Mouse (Mus musculus) bone marrow, adult 2 months (tissue): Measurements from ENCODE around the gene Irak3. TPM values are rescaled to one million over a fixed set of nuclear protein-coding genes. Genes with fewer than 3 reads are reported as not detected.
"Not testable (repeated sequence)": the region's sequence is repeated elsewhere in the genome, so short reads cannot be mapped to it uniquely, and the experiment has no call there.

Experiments
- H3K27ac ChIP-seq: fragments of 200-500 bp; 2 replicates; pipeline ENCODE4 v1.5.1; 2012; ENCODE audit warnings: low read depth, mild to moderate bottlenecking, control low read depth, inconsistent platforms, low read length; ENCODE audit not compliant: control insufficient read depth, poor library complexity, insufficient read depth
- H3K4me1 ChIP-seq: fragments of 200-500 bp; 2 replicates; pipeline ENCODE4 v1.6.1; 2011; ENCODE audit warnings: low read length; ENCODE audit not compliant: control insufficient read depth, insufficient read depth
- H3K4me3 ChIP-seq: fragments of 200-500 bp; replicated peaks from 2 replicates; pipeline ENCODE3; 2011; ENCODE audit warnings: mild to moderate bottlenecking, low read depth, low read length, control low read depth; ENCODE audit not compliant: control insufficient read depth
- CTCF ChIP-seq: fragments of 200-500 bp; IDR thresholded peaks from 2 replicates; pipeline ENCODE4 v1.5.1; 2011; ENCODE audit warnings: low read length, control low read depth; ENCODE audit not compliant: control insufficient read depth, insufficient read depth
- POLR2A ChIP-seq: fragments of 200-500 bp; IDR thresholded peaks from 2 replicates; pipeline ENCODE4 v1.6.1; 2011; ENCODE audit warnings: low read depth, mild to moderate bottlenecking, control low read depth, low read length, borderline replicate concordance; ENCODE audit not compliant: control insufficient read depth
- WGBS: fragments of 180-500 bp; shearing (Covaris S2); methylation state at CpG from one replicate; pipeline ENCODE4 v1.1.7; 2018; 5-methylcytosine and 5-hydroxymethylcytosine counted together
- polyA plus RNA-seq: library from polyadenylated mRNA; stranded (reverse); fragments of >200 nt; gene quantifications from 2 replicates; pipeline ENCODE4 v1.2.4, GENCODE M21; 2011; ENCODE audit warnings: low replicate concordance; ENCODE audit not compliant: missing spikeins, insufficient read depth, insufficient read length

The Irak3 gene
- polyA plus RNA-seq, 1 experiment, result 14.3 TPM

DNA sequence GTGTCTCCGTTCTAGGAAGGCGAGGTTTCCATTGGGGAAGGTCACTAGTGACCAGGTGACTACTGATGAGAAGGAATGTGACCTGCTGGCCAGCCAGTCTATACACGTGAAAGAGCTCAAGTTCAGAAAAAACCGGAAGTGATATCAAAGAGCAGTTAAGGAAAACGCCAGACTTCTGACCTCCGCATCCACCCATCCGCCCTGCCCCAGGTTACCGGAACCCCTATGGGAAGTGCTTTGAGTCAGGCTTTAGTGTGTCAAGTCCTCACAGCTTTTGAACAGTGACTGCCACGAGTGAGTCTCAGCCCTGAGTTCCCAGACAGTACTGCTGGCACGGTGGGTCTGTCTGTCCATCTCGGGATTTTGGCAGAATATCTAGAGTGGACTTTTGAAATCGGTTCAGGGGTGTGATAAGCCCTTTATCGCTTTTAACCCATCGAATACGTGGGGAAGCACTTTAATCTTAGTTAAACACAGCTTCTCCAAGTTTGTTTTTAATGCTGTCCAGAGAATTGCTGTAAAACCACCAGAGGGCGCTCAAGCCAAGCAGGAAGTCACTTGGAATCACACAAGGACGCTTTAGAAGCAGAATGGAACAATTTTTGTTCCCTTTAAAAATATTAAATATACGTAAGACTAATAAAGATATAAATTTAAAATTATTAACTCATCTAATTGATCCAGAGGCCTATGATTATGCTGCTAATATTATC, 31.9 kb upstream of the Irak3 start:
- no peaks in the 10 kb centered on the region for H3K4me1 ChIP-seq
- no peak for TF ChIP-seq POLR2A
- no peak for TF ChIP-seq CTCF
- peak overlapping the region; percentile 44 for H3K4me3 ChIP-seq
- H3K27ac ChIP-seq, result peak overlapping the region; percentile 25; the same call in 1 of the 2 replicates
- 33% methylated on average over 18 of the region's 18 CpGs for WGBS

DNA sequence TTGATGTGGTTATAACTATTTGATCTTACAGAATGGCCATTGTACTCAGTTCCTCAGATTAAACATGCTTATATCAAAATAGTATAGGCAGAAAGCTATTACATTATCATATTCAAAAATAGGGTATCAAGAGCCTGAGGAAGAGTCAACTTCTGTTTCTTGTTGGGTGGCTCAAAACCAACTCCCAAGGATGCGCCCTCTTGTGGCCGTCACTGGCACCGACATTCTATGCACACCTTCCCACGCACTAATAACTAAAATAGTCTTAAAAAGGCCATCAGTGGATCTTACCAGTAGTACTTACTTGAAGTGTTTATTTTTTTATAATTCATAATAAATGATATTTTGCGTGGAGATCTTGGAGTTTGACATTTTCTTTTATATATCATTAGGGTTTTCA, 29.8 kb upstream of the Irak3 start:
- H3K4me3 ChIP-seq, result no peak overlapping the region
- 17% methylated on average over 5 of the region's 5 CpGs for WGBS
- H3K4me1 ChIP-seq, result peaks cover 2% of the 10 kb centered on the region; the same call in 1 of the 2 replicates
- H3K27ac ChIP-seq, result no peak overlapping the region
- TF ChIP-seq CTCF (peak; percentile 88), POLR2A (no peak)

DNA sequence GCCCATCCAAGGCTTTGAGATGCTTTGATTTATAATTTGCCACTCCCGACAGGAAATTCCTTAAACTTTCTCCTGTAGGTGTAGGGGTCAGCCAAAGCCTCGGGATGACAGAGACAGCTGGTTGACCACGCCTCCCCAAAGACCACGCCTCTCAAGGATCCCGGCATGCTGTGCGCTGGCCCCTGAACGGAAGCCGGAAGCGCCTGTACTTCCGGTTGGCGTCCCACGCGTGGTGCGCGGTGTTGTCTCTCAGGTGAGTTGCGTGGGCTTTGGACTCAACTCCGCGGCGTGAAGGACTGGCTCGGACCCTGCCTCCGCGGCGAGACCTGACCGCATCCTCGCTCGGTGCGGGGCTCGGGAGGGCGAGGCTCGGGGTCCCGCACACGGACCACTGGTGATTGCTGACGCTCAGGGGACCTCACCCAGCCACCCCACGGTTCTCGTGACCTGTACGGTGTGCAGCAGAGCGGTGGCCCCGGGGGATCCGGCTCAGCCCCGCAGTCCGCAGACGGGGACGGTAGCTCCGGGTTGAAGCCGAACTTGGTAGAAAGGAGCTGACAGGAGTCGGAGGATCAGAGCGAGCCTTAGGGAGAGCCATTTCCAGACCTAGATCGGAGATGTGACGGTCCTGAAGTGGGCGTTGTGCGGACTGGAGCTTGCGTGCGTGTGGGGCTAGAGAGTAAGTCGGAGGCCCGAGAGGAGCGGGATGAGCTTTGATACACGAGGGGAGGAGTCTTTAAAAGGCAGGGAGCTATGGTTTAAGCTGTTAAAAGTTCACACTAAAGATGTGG, 25.1 kb upstream of the Irak3 start, which contains the start of gene Llph:
Llph (plus strand) TSS at position 200 of the 791 bp plus-strand sequence.
- Histone ChIP-seq H3K4me3 (peak within 1 kb of the TSS; percentile 95), H3K27ac (peak within 1 kb of the TSS; percentile 55), H3K4me1 (peaks cover 2% of the 10 kb centered on the region; the same call in 1 of the 2 replicates)
- TF ChIP-seq POLR2A, result peak; percentile 86; the same call in 1 of the 2 replicates
- no peak for TF ChIP-seq CTCF
- WGBS, result under 1% methylated on average over 57 of the region's 57 CpGs

DNA sequence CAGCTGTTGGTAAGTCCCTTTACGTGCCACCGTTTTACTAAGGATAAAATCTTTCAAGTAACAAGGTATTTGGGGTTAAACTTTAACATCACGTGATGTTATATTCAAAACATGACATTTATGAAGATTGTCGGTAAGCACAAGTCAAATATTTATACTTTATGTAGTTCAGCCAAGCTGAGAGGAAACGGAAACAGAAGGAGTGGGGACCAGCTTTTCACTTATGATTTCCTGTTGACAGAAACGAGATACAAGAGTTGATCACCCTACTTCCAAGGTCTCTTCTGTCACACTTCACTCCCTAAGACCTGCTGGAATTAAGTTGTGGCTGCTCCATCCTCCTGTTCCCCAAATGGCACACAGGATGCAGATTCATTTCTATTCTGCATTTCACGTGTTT, 18.8 kb upstream of the Irak3 start:
- H3K4me1 ChIP-seq, result no peaks in the 10 kb centered on the region; the same call in 1 of the 2 replicates
- H3K4me3 ChIP-seq, result no peak overlapping the region
- no peak overlapping the region for H3K27ac ChIP-seq
- TF ChIP-seq CTCF (no peak), POLR2A (no peak)
- WGBS, result 49% methylated on average over 7 of the region's 7 CpGs

DNA sequence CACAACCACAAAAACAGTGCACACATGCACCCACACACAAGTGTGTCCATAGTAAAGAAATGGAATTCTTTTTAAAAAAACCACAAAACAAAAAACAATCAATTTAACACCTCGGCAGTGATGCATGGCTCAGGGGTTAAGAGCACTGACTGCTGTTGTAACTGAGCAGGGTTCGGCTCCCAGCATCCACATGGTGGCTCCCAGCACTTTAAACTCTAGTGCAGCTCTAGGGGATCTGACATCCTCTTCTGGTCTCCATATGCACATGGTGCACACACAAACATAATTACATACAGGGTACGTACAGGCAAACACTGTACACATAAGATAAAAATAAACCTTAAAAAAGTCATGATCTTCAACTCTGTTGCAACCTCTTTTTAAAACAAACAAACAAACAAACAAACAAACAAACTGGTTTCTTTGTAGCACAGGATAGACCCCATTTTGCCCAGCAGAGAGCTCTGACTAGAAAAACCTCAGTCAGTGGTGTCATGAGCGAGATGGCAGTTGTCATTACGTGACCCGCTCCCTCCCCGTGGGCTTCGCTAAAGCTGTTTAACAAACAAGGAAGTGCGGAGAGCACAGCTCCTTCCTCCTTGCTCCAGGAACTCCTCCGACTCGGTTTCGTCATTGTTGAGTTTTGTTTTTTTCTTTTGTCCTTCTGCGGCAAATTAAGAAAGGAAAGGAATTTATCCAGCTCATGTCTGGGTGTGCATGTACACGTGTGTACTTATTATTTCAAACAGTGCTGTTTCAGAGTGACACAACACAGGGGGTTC, 17.8 kb upstream of the Irak3 start:
- 22% methylated on average over 14 of the region's 14 CpGs for whole genome bisulfite sequencing
- peak overlapping the region; percentile 4; the same call in 1 of the 2 replicates for H3K27ac ChIP-seq
- H3K4me3 ChIP-seq, result no peak overlapping the region
- no peaks in the 10 kb centered on the region; the same call in 1 of the 2 replicates for H3K4me1 ChIP-seq
- no peak for TF ChIP-seq POLR2A
- no peak for TF ChIP-seq CTCF

DNA sequence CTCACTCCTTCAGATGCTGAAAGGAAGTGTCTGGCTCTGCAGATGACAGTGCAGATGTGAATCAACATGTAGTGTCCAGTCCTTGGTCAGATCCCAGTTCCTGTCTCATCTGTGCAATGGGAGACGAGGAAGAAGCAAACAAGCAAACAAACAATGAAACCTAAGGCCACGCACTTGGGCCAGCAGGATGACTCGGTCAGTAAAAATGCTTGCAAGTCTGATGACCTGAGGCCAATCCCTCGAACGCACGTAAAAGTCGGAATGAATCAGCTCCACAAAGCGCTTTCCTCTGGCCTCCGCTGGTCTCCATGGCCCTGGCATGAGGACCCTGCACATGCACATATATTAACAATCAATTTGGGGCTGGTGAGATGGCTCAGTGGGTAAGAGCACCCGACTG, 17.1 kb upstream of the Irak3 start:
- no peaks in the 10 kb centered on the region; the same call in 1 of the 2 replicates for H3K4me1 ChIP-seq
- WGBS, result 92% methylated on average over 10 of the region's 10 CpGs
- no peak overlapping the region for H3K27ac ChIP-seq
- TF ChIP-seq CTCF (no peak), POLR2A (no peak)
- H3K4me3 ChIP-seq, result no peak overlapping the region

DNA sequence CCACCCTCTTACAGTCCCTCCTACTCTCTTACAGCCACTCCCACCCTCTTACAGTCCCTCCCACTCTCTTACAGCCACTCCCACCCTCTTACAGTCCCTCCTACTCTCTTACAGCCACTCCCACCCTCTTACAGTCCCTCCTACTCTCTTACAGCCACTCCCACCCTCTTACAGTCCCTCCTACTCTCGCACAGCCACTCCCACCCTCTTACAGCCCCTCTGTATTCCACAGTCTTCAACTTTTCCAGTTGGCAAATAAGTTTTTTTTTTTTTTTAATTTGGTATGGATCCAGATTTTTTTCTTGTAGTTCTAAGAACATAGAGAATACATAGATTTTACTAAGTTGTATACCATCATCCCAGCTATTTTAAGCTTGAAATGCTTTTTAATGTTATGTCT, 15.2 kb upstream of the Irak3 start:
- H3K4me3 ChIP-seq, H3K4me1 ChIP-seq, H3K27ac ChIP-seq: not testable (repeated sequence)
- 66% methylated on average over 1 of the region's 1 CpGs for WGBS

DNA sequence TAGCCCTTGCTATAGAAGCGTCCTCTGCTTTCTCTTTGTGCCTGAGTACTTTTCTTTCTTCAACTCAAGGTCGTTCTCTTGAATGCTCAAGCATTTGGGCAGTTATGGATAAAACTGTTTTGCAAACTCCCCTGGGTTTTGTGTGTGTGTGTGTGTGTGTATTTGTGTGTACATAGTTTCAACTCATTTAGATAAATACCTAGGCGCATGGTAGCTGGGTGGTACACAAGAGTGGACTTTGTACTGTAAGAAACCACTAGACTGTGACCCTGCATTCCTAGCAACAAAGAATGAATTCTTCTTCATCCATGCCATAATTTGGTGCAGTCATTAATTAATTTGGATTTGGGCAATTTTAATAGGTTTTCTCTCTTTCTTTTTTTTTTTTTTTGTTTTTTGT, 8.2 kb upstream of the Irak3 start:
- WGBS, result 43% methylated on average over 3 of the region's 3 CpGs
- H3K4me1 ChIP-seq, result no peaks in the 10 kb centered on the region; the same call in 1 of the 2 replicates
- peak overlapping the region; percentile 63 for H3K4me3 ChIP-seq
- H3K27ac ChIP-seq, result no peak overlapping the region
- TF ChIP-seq CTCF (no peak), POLR2A (no peak)
